Mouse (Mus musculus) stomach, adult 2 months (tissue): ENCODE data around the gene Rasl11a. TPM values are rescaled to one million over a fixed set of nuclear protein-coding genes. Genes with fewer than 3 reads are reported as not detected.

Experiments used
- polyA plus RNA-seq: library from polyadenylated mRNA; depleted of rRNA; stranded (reverse); fragments of >200 nt; gene quantifications from 2 replicates; pipeline ENCODE4 v1.2.3, GENCODE M21; 2012; rRNA removed

Rasl11a gene
- polyA plus RNA-seq = 4.5 and 4.8 TPM in 2 replicates

DNA sequence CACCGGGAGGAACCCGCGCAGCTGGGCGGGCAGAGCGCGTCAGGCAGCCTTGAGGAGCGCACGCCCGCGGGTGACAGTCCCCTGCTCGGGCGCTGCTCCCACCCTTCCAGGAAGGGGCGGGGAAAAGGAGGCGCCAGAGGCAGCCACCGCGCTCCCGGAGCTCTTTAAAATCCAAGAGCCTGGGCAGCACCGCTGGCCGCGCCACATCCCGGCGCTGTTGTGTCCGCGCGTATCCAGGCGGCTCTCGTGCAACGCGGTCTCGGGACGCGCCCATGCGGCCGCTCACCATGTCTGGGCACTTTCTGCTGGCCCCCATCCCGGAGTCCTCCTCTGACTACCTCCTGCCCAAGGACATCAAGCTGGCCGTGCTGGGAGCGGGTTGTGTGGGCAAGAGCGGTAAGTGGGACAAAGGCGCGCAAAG is at the start of gene Rasl11a:
TSS of gene Rasl11a (plus strand) at position 127 of the 421 bp plus-strand sequence.

DNA sequence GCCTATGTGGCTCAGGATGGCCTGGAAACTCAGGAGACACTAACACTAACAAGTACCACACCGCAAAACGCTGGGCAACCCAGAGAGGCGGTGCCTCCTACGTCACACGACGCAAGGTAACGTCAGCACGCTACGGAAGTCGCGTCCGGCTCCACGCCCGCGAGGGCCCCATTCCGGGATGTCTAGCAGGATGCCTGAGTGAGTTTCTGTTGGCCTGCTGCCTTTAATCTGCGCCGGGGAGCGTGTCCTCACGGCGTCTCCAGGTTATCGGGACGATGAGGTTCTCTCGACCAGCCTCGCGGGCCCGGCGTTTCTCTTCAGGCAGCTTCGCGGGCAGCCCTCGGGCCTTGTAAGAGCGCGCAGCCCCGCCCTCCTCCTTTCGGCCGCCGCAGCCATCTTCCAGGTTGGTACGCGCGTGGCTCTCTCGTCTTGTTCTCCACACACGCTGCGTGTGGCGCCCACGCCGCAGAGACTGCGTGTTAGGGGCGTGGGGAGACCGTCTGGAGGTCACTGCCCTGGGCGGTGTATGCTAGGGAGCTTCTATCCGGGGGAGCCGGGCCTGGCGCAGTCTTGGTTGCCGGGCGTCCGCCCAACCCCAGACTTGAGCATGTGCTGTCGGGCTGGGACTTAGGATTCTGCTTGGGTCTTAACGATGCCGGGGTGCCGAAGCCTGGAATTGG is 12.0 kb upstream of the Rasl11a start, which contains the start of gene Rpl21:
TSS of gene Rpl21 (plus strand) at position 122 of the 680 bp plus-strand sequence.

Other genes starting within 250 kb of the Rasl11a start
- 1.6 and 2.6 TPM in 2 replicates for gene Usp12, start 50.1 kb upstream of the Rasl11a start, polyA plus RNA-seq
- 4.8 and 5.1 TPM in 2 replicates for gene Rpl21, start 12.2 kb upstream of the Rasl11a start, polyA plus RNA-seq
- 17.6 and 36.3 TPM in 2 replicates for gene Gtf3a, start 103.6 kb downstream of the Rasl11a start, polyA plus RNA-seq
- gene Mtif3, start 118.7 kb downstream of the Rasl11a start, polyA plus RNA-seq = 4.8 and 6.0 TPM in 2 replicates
- gene Lnx2, start 231.5 kb downstream of the Rasl11a start, polyA plus RNA-seq = 35.1 and 38.3 TPM in 2 replicates
- 19.1 and 26.8 TPM in 2 replicates for gene Polr1d, start 232.0 kb downstream of the Rasl11a start, polyA plus RNA-seq